ENCODE assay signal across 11 mouse cellular contexts in the genomic region with DNA sequence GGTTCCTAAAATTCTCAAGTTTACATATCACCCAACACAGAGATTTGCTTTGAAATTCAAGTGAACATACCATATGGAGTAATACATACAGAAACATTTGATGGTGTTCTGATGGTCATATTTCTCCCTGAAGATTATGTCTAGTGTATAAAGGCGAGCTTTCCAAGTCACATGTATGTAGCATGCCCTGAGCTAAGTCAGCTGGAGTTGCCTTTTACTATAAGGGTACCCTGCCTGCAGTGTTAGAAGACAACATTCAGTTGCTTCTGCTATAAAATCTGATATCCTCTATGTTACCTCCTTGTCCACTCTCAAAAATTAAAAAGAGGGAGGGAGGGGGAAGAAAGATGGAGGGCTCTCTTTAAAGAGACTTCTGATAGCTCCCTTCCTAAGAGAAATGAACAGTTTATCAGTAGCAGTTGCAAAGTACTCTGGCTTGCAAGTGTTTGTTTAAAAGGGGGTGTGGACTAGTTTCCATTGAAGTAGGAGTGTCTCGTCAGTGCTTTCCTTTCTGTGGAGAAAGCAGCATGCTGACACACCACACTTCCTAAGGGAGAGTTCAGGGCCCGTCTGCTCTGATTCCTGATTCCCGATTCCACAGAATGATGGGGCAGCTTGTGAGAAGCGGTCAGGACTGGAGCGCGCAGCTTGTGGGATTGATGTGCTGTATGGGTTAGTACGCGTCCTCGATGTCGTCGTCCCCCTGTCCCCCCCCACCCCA.
DNase-seq lines count a peak whose midpoint lies in the region; ATAC-seq and TF ChIP-seq lines count a peak whose summit lies in the region.
"Had no signal": no experiment of that assay in that cellular context is flagged by ENCODE, and none has a peak within 500 bp of the region (broad histone marks: within the 10 kb centered on the region; RNA-seq: fewer than 3 reads in every experiment).

No protein-coding gene starts in this region.

- TF ChIP-seq EP300 in heart, postnatal 0 days (IDR thresholded peaks at IDR 0.05; ENCODE audit: low read depth): no peak
- TF ChIP-seq EP300 in heart, adult 2 months (IDR thresholded peaks at IDR 0.05; ENCODE audit: insufficient read depth, low read depth, low read length): no peak

- no peak overlapping the region for H3K9ac ChIP-seq in heart, postnatal 0 days (replicated peaks; ENCODE audit: low read depth, low read length)
- no peak overlapping the region for H3K9ac ChIP-seq in heart, adult 2 months (ENCODE audit: low read depth, low read length)
- H3K9ac ChIP-seq in intestine, postnatal 0 days (ENCODE audit: low read depth, low read length): peak overlapping the region; percentile 7; the same call in 1 of the 2 replicates
- no peak overlapping the region for H3K9ac ChIP-seq in midbrain, postnatal 0 days (replicated peaks; ENCODE audit: low read length, poor library complexity, severe bottlenecking)
- H3K9ac ChIP-seq: liver, embryonic 14.5 days had no signal

- peak overlapping the region; percentile 53 for H3K4me2 ChIP-seq in heart, postnatal 0 days (ENCODE audit: low read depth, low read length)
- H3K4me2 ChIP-seq in intestine, postnatal 0 days (replicated peaks; ENCODE audit: low read depth): peak overlapping the region; percentile 45
- 0 out of 2 replicates have a peak overlapping the region, but pooled peaks have one; percentile 4 for H3K4me2 ChIP-seq in midbrain, postnatal 0 days (ENCODE audit: low read depth, low read length, poor library complexity, severe bottlenecking)

- H3K79me2 ChIP-seq in heart, adult 2 months (replicated peaks; ENCODE audit: control insufficient read depth, insufficient read depth, low read length): peaks cover 9% of the 10 kb centered on the region

- H3K27ac ChIP-seq in heart, postnatal 0 days (ENCODE audit: low read depth): no peak overlapping the region
- no peak overlapping the region for H3K27ac ChIP-seq in heart, adult 2 months
- H3K27ac ChIP-seq in embryonic facial prominence, embryonic 10.5 days (replicated peaks): no peak overlapping the region
- H3K27ac ChIP-seq in intestine, postnatal 0 days (ENCODE audit: low read depth, low read length): no peak overlapping the region
- no peak overlapping the region for H3K27ac ChIP-seq in midbrain, postnatal 0 days (ENCODE audit: low read depth, low read length)
- H3K27ac ChIP-seq: liver, embryonic 14.5 days had no signal

- no peaks in the 10 kb centered on the region for H3K36me3 ChIP-seq in heart, postnatal 0 days (replicated peaks; ENCODE audit: control insufficient read depth, insufficient read depth, low read length)
- H3K36me3 ChIP-seq in heart, adult 2 months (ENCODE audit: control insufficient read depth, insufficient read depth, low read length): peaks cover 5% of the 10 kb centered on the region
- no peaks in the 10 kb centered on the region for H3K36me3 ChIP-seq in embryonic facial prominence, embryonic 10.5 days (replicated peaks)
- H3K36me3 ChIP-seq in intestine, postnatal 0 days (ENCODE audit: control insufficient read depth, insufficient read depth): no peaks in the 10 kb centered on the region
- H3K36me3 ChIP-seq in midbrain, postnatal 0 days (ENCODE audit: insufficient read depth, low read length): no peaks in the 10 kb centered on the region
- H3K36me3 ChIP-seq: G1E had no signal

- H3K4me3 ChIP-seq in heart, postnatal 0 days (ENCODE audit: low read depth, low read length): peak overlapping the region; percentile 30
- no peak overlapping the region for H3K4me3 ChIP-seq in heart, adult 2 months
- H3K4me3 ChIP-seq in embryonic facial prominence, embryonic 10.5 days: peak overlapping the region; percentile 40
- no peak overlapping the region for H3K4me3 ChIP-seq in intestine, postnatal 0 days (ENCODE audit: low read depth, low read length)
- H3K4me3 ChIP-seq in midbrain, postnatal 0 days (ENCODE audit: low read depth, low read length): no peak overlapping the region

- H3K27me3 ChIP-seq in heart, postnatal 0 days (ENCODE audit: control insufficient read depth, insufficient read depth, low read length): no peaks in the 10 kb centered on the region
- no peaks in the 10 kb centered on the region for H3K27me3 ChIP-seq in heart, adult 2 months (ENCODE audit: control insufficient read depth, insufficient read depth, low read length)
- H3K27me3 ChIP-seq in embryonic facial prominence, embryonic 10.5 days (replicated peaks; ENCODE audit: low read depth, poor library complexity, severe bottlenecking): no peaks in the 10 kb centered on the region
- no peaks in the 10 kb centered on the region for H3K27me3 ChIP-seq in intestine, postnatal 0 days (replicated peaks; ENCODE audit: control insufficient read depth, insufficient read depth, low read length)
- no peaks in the 10 kb centered on the region for H3K27me3 ChIP-seq in midbrain, postnatal 0 days (ENCODE audit: insufficient read depth, low read length)

- TF ChIP-seq CTCF in heart, postnatal 0 days (IDR thresholded peaks at IDR 0.05; ENCODE audit: low read depth): no peak
- TF ChIP-seq CTCF in heart, adult 2 months (IDR thresholded peaks at IDR 0.05): no peak
- TF ChIP-seq CTCF in intestine, postnatal 0 days (IDR thresholded peaks at IDR 0.05; ENCODE audit: low read depth): no peak
- no peak for TF ChIP-seq CTCF in midbrain, postnatal 0 days (IDR thresholded peaks at IDR 0.05)

- peak; percentile 39 for ATAC-seq in heart, postnatal 0 days (ENCODE audit: insufficient read depth, low read depth)
- ATAC-seq in intestine, postnatal 0 days: peak; percentile 16; the same call in 1 of the 2 replicates
- 0 out of 2 replicates have a peak, but pooled peaks have one; percentile 13 for ATAC-seq in midbrain, postnatal 0 days (ENCODE audit: low FRiP score)

- intact Hi-C loops in heart, adult 2 months (cut with DNase I): no loop called here

- WGBS in heart, postnatal 0 days: 12% methylated on average over 12 of the region's 12 CpGs
- WGBS in heart, adult 2 months: 14% methylated on average over 12 of the region's 12 CpGs
- 9% methylated on average over 12 of the region's 12 CpGs for WGBS in embryonic facial prominence, embryonic 10.5 days
- WGBS in intestine, postnatal 0 days: 10% methylated on average over 12 of the region's 12 CpGs
- WGBS in midbrain, postnatal 0 days: 18% methylated on average over 12 of the region's 12 CpGs

- TF ChIP-seq POLR2A in heart, adult 2 months (IDR thresholded peaks at IDR 0.05; ENCODE audit: insufficient read depth, low read depth, low read length): no peak

- peak; percentile 62 for DNase-seq in heart, postnatal 0 days (ENCODE audit: low spot score)
- no peak for DNase-seq in heart, adult 2 months
- no peak for DNase-seq in embryonic facial prominence, embryonic 10.5 days (ENCODE audit: low spot score)
- DNase-seq in midbrain, postnatal 0 days (ENCODE audit: low spot score): no peak
- no peak for DNase-seq in testis, postnatal 10 days (ENCODE audit: low spot score)
- DNase-seq in cerebellum, adult 9-10 months: no peak
- DNase-seq in ovary, adult 18-20 months (ENCODE audit: low spot score): no peak
- DNase-seq: right cerebral cortex, postnatal 25 days had no signal

- H3K4me1 ChIP-seq in heart, postnatal 0 days (ENCODE audit: control insufficient read depth, insufficient read depth): peaks cover 38% of the 10 kb centered on the region
- H3K4me1 ChIP-seq in heart, adult 2 months (ENCODE audit: control insufficient read depth, insufficient read depth, low read length): peaks cover 11% of the 10 kb centered on the region
- H3K4me1 ChIP-seq in embryonic facial prominence, embryonic 10.5 days: peaks cover 37% of the 10 kb centered on the region
- no peaks in the 10 kb centered on the region for H3K4me1 ChIP-seq in intestine, postnatal 0 days (replicated peaks; ENCODE audit: control insufficient read depth, insufficient read depth, low read length)
- no peaks in the 10 kb centered on the region for H3K4me1 ChIP-seq in midbrain, postnatal 0 days (ENCODE audit: insufficient read depth, low read length)

- no peaks in the 10 kb centered on the region for H3K9me3 ChIP-seq in heart, postnatal 0 days (replicated peaks; ENCODE audit: control insufficient read depth, low read length)
- no peaks in the 10 kb centered on the region for H3K9me3 ChIP-seq in embryonic facial prominence, embryonic 10.5 days
- no peaks in the 10 kb centered on the region for H3K9me3 ChIP-seq in intestine, postnatal 0 days (ENCODE audit: control insufficient read depth)
- no peaks in the 10 kb centered on the region for H3K9me3 ChIP-seq in midbrain, postnatal 0 days (ENCODE audit: low read length)
- H3K9me3 ChIP-seq: G1E had no signal

Comparison
In these comparisons a context has a peak if more than half of its experiments do, and no peak if none do; other contexts are left out.
1. H3K4me3 ChIP-seq: peak in heart, postnatal 0 days (single experiment) and embryonic facial prominence, embryonic 10.5 days (single experiment); none in heart, adult 2 months (single experiment), intestine, postnatal 0 days (single experiment) and midbrain, postnatal 0 days (single experiment).
2. Peak in every context shown above with its lines, with median percentiles within 50 percentile points of each other: ATAC-seq and H3K4me2 ChIP-seq.